Mouse (Mus musculus) left cerebral cortex, postnatal 14 days (tissue): ENCODE data around the gene Olfr51. TPM values are rescaled to one million over a fixed set of nuclear protein-coding genes. Genes with fewer than 3 reads are reported as not detected.
"Not testable (repeated sequence)": the region's sequence is repeated elsewhere in the genome, so short reads cannot be mapped to it uniquely, and the experiment has no call there.

ENCODE experiments used
- DNase-seq, 2 experiments: peaks; one replicate each; pipeline ENCODE4 v3.0.0; 2021 to 2022; ENCODE audit warnings: low spot score in 2 of 2, mixed read lengths in 1 of 2
- intact Hi-C: fragments of 180-260 bp; cut with DNase I; formaldehyde crosslinking; loops from one replicate; pipeline ENCODE4 v1.15.1; 2025
- long read RNA-seq, 2 experiments: library from polyadenylated mRNA; stranded (forward); transcript quantifications; one replicate each; pipeline ENCODE4 v2.0.0; 2021
- total RNA-seq, 2 experiments: library from RNA; stranded (reverse); gene quantifications; 2 replicates each; pipeline ENCODE4 v1.2.3; 2021

Olfr51 gene
- not detected for total RNA-seq
- long read RNA-seq, experiment 1: 0 reads
- long read RNA-seq, experiment 2: 0 reads

DNA sequence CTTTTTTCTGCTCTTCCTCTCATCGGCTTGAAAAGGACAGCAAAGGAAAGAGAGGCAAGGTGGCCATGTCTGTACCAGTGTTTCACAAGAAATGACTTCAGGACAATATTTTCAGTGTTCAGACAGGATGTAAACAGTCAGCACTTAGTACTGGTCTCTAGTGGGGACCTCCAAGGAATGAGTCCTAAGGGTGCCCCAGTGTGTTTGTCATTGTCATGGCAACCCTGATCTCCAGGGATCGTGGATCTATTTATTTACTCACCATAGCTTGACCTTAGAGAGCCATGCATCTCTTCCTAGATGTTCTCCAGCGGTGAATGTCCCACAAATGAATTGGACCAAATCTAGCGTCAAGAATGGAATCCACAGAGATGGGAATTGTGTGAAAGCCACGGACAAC lies at the start of gene Olfr51:
Gene Olfr51 (plus strand): TSS at position 301 of the 400 bp plus-strand sequence.
- intact Hi-C loops: no loop called here
- no peak for DNase-seq

DNA sequence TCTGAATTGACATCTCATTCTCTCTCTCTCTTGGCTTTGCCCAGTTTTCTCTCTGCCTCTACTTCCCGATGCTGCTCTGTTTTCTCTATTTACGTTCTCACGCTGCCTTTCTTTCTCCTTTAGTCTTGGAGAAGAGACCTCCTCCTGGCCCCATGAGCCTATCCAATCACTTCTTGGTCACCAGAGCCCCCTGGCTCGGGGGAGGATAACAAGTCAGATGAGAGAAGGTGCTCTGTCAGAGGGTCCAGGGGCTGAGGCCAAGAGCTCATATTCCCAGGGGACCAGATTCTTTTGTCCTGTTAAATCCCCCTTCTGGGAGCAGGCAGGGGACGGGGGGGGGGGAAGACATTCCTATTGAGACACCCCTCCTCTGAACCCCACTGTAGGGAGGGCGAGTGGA lies 49.7 kb upstream of the Olfr51 start, which contains the start of gene Prop1:
Gene Prop1 (minus strand): TSS at position 101 of the 400 bp plus-strand sequence.
- intact Hi-C loops: no loop called here

DNA sequence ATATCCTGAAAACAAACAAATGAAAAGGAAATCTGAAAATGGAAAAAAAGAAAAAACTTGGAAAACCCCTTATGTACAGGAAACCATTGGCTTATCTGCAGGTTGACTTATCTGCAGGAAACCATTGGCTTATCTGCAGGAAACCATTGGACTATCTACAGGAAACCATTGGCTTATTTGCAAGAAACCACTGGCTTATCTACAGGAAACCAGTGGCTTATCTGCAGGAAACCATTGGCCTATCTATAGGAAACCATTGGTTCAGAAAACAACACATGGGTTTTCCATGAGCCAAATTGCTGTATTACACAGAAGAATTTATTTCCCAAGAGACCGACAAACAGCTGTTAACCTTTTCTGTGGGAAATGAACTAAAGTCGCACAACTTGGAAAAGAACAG lies 38.5 kb upstream of the Olfr51 start:
- intact Hi-C loops: no loop called here
- no peak for DNase-seq

More for the DNA sequence above, 49.7 kb upstream of the Olfr51 start, which contains the start of gene Prop1:
- DNase-seq: no peak

DNA sequence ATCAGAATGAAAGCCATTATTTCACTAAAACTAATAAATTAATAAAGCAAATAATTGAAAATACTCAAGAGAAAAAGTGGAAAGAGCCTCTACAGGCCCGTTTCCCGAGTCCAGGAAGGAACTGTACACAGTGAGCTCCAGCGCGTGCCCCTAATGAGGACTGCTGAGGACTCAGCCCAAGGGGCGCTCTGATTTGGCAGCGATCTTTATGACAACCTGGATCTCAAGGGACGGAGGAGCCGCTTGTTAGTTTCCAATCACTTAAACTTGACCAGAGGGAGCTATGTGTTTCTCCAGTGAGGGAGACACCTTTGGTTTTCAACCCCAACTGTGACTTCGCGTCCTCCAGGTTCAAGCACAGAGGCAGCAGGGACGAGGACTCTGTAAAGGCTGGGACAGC lies 37.2 kb upstream of the Olfr51 start, which contains the start of gene Olfr1378:
Gene Olfr1378 (plus strand): TSS at position 301 of the 400 bp plus-strand sequence.
- intact Hi-C loops: no loop called here
- DNase-seq: no peak

DNA sequence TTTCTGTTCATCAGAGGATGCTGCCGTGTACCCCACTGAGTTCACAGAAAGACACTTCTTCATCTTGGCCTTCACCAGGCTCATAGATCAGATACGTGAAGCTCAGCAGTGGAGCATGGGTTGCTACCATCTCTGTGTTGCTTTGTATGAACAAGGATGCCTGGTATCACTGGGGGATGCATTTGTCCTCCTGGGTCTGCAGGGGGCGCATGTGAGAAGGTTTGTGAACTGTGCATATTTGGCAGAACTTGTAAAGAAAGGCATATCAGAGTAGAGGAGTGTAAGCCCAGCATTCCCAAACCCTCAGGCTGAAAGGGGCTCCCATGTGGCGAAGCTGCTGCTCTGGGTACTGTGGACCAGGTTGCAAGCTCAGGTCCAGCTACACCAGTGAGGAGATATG lies 26.2 kb upstream of the Olfr51 start:
- intact Hi-C loops: no loop called here
- no peak for DNase-seq

DNA sequence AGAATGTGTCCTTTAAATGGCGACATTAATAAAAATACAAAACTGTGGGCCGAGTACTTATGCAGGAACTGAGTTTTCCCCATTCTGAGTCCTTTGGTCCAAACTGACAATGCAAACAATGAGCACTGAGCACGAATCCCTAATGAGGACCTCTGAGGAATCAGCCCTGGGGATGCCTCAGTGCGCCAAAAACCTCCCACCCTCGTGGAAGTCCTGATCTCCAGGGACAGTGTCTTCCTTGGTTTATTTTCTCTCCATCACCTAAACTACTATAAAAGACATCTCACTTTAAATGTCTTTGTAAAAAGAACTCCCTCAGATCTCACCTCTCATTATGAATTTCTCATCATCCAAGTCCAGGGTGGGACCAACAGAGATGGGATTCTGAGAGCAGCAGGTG lies 21.7 kb upstream of the Olfr51 start, which contains the start of gene Olfr1377:
Gene Olfr1377 (plus strand): TSS at position 301 of the 400 bp plus-strand sequence.
- intact Hi-C loops: no loop called here
- no peak for DNase-seq

DNA sequence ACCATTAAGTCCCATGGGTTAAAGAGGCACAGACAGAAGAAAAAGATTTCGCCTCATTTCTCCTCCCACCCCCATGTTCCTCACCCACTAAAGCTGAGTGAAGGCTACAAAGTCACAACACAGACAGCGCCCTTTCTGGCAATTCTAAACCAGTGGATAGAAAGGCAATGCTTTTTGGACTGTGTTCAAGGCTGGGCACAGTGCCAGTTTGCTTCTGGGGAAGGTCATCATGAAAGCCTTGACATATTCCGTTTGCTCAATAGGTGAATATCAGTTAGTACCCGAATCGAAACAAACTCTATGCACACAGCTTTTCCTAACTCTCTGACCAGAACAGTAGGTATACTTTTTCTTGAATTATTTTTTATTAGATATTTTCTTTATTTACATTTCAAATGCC lies 8.4 kb downstream of the Olfr51 start:
- intact Hi-C loops: no loop called here
- DNase-seq: no peak

DNA sequence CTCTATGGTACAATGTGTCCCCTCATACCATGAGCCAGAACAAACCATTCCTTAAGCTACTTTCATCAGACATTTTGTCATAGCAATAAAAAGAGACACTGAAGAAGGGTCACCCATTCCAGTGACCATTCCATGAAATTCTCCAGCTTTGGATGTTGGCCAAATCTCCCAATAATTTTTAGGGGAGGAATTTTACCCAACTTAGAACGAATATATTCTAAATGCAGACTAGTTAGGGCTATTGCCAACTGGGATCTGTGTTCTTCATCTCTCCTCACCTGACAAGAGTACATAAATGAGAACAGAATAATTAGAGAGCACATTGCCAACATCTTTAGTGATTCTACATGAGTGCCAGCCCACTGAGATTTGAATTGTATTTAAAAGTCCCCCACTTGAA lies 10.5 kb downstream of the Olfr51 start, which contains the start of gene Olfr54:
Gene Olfr54 (plus strand): TSS at position 301 of the 400 bp plus-strand sequence.
- DNase-seq: no peak
- intact Hi-C loops: no loop called here

DNA sequence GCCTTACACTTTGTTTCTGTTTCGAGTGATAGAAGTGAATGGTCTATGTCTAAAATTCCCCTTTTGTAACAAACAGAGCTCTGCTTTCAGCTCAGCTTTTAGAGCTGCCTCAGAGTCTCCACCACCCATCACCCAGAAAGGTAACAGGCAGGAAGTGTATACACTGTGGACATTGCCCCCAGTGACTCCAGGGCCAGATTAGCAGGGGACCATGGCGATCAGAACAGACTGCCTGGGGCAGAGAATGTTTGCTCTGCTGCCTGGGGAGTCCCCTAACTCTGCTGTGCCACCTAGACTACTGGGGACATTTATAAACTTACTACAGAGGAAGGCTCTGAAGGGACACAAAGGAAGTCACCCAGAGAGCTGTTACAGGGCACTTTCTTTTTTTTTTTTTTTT lies 12.9 kb downstream of the Olfr51 start:
- DNase-seq: no peak
- intact Hi-C loops: no loop called here

DNA sequence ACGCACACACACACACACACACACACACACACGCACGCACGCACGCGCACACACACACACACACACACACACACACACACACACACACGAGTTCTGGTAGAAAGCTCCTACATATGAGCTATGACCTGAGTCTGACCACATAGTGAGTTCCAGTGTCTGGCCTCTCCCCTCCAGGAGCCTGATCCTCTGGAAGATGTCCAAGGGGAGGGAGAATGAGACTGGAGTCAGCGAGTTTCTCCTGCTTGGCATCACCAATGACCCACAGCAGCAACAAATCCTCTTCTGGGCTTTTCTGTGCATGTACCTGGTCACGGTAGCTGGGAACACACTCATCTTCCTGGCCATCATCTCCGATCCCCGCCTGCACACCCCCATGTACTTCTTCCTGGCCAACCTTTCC lies 23.4 kb downstream of the Olfr51 start:
- DNase-seq, intact Hi-C loops: not testable (repeated sequence)

DNA sequence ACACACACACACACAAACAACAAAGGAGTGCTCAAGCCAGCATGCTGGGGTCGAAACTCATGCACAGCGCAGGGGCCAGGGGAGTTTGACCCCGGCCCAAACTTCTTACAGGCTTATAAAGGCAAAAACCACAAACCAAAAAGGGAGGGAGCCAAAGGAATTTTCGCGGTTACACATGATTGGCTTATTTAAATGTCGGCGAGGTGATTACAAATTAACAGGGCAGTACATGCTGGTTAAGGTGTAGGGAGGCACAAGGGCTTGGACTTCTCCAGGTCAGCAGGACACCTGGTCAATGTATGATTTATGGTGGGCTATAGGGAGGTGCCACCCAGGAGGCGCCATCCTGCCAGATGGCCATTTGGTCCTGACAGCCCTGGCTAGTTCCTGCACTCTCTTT lies 26.0 kb downstream of the Olfr51 start:
- intact Hi-C loops, DNase-seq: not testable (repeated sequence)

DNA sequence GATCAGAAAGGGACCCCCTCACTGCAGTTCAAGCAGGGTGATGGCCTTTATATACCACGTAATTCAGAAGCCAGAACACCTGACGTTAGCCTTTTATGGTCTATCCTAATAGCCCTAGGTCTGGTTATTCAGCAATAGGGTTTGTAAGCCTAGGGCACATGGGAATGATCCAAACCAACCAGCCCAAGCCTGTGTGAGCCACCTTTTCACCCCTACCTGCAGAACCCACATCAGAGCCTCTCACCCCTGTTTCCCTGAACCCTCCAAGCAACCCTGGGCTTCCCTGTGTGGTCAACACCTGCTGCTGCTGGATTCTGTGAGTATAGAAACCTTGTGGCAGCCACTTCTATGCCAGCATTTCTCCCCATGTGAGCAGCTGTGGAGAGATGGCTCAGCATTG lies 26.8 kb downstream of the Olfr51 start:
- intact Hi-C loops: loop anchor here (5.0 kb wide), 1 partner anchor 88 kb away; the partner anchor contains the start of gene 4933414I15Rik
- DNase-seq: no peak

DNA sequence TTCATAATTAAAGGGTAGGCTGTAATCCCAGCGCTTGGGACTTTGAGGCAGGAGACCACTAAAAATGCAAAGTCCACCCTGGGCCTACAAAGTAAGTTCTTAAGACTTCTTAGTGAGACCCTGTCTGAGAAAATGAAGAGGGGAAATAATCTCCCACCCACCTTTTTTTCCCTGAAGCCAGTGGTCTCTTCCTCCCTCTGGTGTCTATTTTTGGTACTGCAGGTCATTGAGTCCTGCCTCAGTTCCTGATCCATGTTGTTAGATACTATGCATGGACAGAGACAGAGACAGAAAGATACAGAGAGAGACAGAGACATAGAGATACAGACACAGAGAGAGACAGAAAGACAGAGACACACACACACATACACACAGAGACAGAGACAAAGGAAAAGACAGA lies 29.5 kb downstream of the Olfr51 start:
- intact Hi-C loops: loop anchor here (5.0 kb wide), 1 partner anchor 91 kb away; the partner anchor contains the start of gene 4933414I15Rik
- DNase-seq: peak in 1 of 2 experiments; percentile 21

DNA sequence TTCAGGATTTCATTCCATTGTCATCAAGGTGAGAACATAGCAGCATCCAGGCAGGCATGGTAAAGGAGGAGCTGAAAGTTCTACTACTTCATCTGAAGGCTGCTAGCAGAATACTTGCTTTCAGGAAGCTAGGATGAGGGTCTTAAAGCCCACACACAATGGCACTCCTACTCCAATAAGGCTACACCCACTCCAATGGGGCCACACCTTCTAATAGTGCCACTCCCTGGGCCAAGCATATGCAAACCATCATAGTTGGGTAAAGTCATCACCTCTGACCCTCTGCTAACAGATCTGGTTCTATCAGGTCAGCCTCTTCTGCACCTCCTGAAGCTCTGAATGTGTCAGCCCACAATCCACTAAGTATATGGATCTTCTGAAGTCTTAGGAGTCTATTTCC lies 30.7 kb downstream of the Olfr51 start:
- intact Hi-C loops: loop anchor here (5.0 kb wide), 1 partner anchor 92 kb away; the partner anchor contains the start of gene 4933414I15Rik
- DNase-seq: not testable (repeated sequence)

DNA sequence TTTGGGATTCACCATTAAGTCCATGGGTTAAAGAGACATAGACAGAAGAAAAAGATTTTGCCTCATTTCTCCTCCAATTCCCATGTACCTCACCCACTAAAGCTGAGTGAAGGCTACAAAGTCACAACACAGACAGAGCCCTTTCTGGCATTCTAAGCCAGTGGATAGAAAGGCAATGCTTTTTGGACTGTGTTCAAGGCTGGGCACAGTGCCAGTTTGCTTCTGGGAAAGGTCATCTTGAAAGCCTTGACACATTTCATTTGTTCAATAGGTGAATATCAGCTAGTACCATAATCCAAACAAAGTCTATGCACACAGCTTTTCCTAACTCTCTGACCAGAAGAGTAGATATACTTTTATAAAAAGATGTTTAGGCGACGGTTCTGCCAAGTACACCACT lies 32.6 kb downstream of the Olfr51 start:
- DNase-seq: no peak
- intact Hi-C loops: no loop called here

DNA sequence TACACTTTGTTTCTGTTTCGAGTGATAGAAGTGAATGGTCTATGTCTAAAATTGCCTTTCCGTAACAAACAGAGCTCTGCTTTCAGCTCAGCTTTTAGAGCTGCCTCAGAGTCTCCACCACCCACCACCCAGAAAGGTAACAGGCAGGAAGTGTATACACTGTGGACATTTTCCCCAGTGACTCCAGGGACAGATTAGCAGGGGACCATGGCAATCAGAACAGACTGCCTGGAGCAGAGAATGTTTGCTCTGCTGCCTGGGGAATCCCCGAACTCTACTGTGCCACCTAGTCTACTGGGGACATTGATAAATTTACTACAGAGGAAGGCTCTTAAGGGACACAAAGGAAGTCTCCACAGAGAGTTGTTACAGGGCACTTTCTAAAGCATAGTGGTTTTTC lies 41.4 kb downstream of the Olfr51 start:
- intact Hi-C loops: loop anchor here (2.0 kb wide), 1 partner anchor 110 kb away; no protein-coding TSS in a partner anchor
- not testable (repeated sequence) for DNase-seq

DNA sequence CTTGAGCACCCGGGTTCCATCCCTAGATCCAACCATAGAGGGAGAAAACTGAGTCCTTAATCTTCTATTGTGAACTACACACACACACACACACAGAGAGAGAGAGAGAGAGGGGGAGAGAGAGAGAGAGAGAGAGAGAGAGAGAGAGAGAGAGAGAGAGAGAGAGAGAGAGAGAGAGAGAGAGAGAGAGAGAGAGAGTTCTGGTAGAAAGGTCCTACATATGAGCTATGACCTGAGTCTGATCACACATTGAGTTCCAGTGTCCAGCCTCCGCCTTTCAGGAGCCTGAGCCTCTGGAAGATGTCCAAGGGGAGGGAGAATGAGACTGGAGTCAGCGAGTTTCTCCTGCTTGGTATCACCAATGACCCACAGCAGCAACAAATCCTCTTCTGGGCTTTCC lies 44.4 kb downstream of the Olfr51 start, which contains the start of gene Olfr1375:
Gene Olfr1375 (plus strand): TSS at position 301 of the 400 bp plus-strand sequence.
- intact Hi-C loops, DNase-seq: not testable (repeated sequence)

DNA sequence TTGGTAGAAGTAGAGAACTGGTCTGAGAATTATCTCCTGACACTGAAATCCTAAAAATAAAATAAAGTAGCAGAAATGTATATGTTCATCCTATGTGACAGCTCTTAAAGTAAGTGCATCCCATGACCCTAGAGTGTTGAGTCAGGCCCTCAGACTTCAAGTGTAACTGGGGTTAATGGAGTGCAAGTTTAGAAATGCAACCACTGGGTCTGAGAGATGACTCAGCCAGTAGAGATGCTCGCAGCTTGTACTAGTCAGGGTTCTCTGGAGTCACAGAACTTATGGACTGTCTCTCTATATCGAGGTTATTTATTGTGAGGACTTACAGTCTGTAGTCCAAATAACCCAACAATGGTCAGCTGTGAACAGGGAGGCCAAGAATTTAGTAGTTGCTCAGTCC lies 48.3 kb downstream of the Olfr51 start:
- no peak for DNase-seq
- intact Hi-C loops: loop anchor here (10.0 kb wide), 1 partner anchor 217 kb away; no protein-coding TSS in a partner anchor

DNA sequence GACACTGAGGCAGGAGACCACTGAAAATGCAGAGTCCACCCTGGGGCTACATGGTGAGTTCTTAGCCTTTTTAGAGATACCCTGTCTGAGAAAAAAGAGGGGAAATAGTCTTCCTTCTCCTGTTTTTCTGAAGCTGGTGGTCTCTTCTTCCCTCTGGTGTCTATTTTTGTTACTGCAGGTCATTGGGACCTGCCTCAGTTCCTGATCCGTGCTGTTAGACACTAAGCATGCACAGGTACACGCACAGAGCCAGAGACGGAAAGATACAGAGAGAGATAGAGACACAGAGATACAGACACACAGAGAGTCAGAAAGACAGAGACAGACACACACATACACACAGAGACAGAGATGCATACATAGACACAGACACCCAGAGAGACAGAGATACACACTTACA lies 49.8 kb downstream of the Olfr51 start:
- intact Hi-C loops: loop anchor here (10.0 kb wide), 1 partner anchor 218 kb away; no protein-coding TSS in a partner anchor
- DNase-seq: peak; percentile 21 to 35

DNA sequence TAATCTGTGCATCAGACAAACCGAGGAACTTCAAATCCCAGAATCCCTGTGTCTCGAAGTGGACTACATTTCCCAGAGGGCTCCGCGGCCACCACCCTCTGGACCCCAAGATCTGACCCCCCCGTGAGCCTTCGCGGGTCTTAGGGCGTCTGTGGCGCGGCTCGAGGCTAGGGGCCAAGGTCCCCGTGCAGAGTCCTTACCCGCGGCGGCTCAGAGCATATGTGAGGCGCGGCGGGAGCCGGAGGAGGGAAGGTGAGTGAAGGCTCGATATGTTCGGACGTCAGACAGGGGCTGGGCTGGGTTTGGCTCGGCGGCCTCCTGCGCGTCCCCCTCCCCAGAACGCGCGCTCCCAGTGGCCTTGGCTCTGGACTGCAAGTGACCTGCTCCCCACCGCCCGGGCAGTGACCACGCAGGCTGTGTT lies 55.8 kb downstream of the Olfr51 start, which contains the start of gene Zfp354a:
Gene Zfp354a (plus strand): TSS at position 107 of the 421 bp plus-strand sequence.
- intact Hi-C loops: loop anchor here (2.0 to 10.0 kb wide), 2 partner anchors 204 to 224 kb away; partner anchors contain the start of gene BC049762
- DNase-seq: peak; percentile 54 to 74
